Mouse (Mus musculus): ENCODE measurements around the gene Atp1a2. TPM values are rescaled to one million over a fixed set of nuclear protein-coding genes. Genes with fewer than 3 reads are reported as not detected.

Atp1a2 gene
- polyA plus RNA-seq, 2 experiments = 1.8 to 11.3 TPM

GRCm38 (mm10) chr1:172313613-172314411 lies 15.9 kb upstream of the Atp1a2 start:
- DNase-seq (ENCODE audit: low spot score) (no peak), ATAC-seq (ENCODE audit: low FRiP score, low read depth) (no peak)
- Histone ChIP-seq H3K27ac (replicated peaks; ENCODE audit: low read depth, low read length) (no peak overlapping the region), H3K27me3 (ENCODE audit: control insufficient read depth, insufficient read depth, low read length) (no peaks in the 10 kb centered on the region), H3K9ac (ENCODE audit: low read depth, low read length, severe bottlenecking) (0 out of 2 replicates have a peak overlapping the region, but pooled peaks have one; percentile 59), H3K9me3 (ENCODE audit: control insufficient read depth, low read length) (no peaks in the 10 kb centered on the region), H3K4me3 (replicated peaks; ENCODE audit: low read length) (no peak overlapping the region), H3K4me1 (ENCODE audit: control insufficient read depth, insufficient read depth, low read length) (peaks cover 23% of the 10 kb centered on the region), H3K4me2 (replicated peaks; ENCODE audit: low read depth, low read length, severe bottlenecking) (peak overlapping the region; percentile 96; the same call in 1 of the 2 replicates), H3K36me3 (ENCODE audit: control insufficient read depth, insufficient read depth, low read length) (peaks cover 16% of the 10 kb centered on the region)
- no peak for TF ChIP-seq POLR2A (IDR thresholded peaks at IDR 0.05; ENCODE audit: borderline replicate concordance, extremely low read depth, insufficient read depth, insufficient read length)
- WGBS = 79% methylated on average over 10 of the region's 10 CpGs

GRCm38 (mm10) chr1:172312768-172313561 lies 15.1 kb upstream of the Atp1a2 start:
- Histone ChIP-seq H3K27me3 (ENCODE audit: control insufficient read depth, insufficient read depth, low read length) (no peaks in the 10 kb centered on the region), H3K4me3 (replicated peaks; ENCODE audit: low read length) (peak overlapping the region; percentile 66), H3K9ac (ENCODE audit: low read depth, low read length, severe bottlenecking) (peak overlapping the region; percentile 59), H3K27ac (replicated peaks; ENCODE audit: low read depth, low read length) (no peak overlapping the region), H3K9me3 (ENCODE audit: control insufficient read depth, low read length) (no peaks in the 10 kb centered on the region), H3K36me3 (ENCODE audit: control insufficient read depth, insufficient read depth, low read length) (peaks cover 8% of the 10 kb centered on the region; the same call in 1 of the 2 replicates), H3K4me1 (ENCODE audit: control insufficient read depth, insufficient read depth, low read length) (peaks cover 23% of the 10 kb centered on the region), H3K4me2 (replicated peaks; ENCODE audit: low read depth, low read length, severe bottlenecking) (peak overlapping the region; percentile 96)
- WGBS = 13% methylated on average over 16 of the region's 16 CpGs
- ATAC-seq (ENCODE audit: low FRiP score, low read depth) (no peak), DNase-seq (ENCODE audit: low spot score) (no peak)
- TF ChIP-seq POLR2A (IDR thresholded peaks at IDR 0.05; ENCODE audit: borderline replicate concordance, extremely low read depth, insufficient read depth, insufficient read length) = no peak

GRCm38 (mm10) chr1:172311921-172312767 lies 14.3 kb upstream of the Atp1a2 start:
- peak overlapping the region; percentile 66 for H3K4me3 ChIP-seq (replicated peaks; ENCODE audit: low read length)
- H3K9me3 ChIP-seq (ENCODE audit: control insufficient read depth, low read length) = no peaks in the 10 kb centered on the region
- peaks cover 26% of the 10 kb centered on the region for H3K4me1 ChIP-seq (ENCODE audit: control insufficient read depth, insufficient read depth, low read length)
- 0 out of 2 replicates have a peak, but pooled peaks cover 1% of the 10 kb centered on the region for H3K36me3 ChIP-seq (ENCODE audit: control insufficient read depth, insufficient read depth, low read length)
- H3K4me2 ChIP-seq (replicated peaks; ENCODE audit: low read depth, low read length, severe bottlenecking) = peak overlapping the region; percentile 96
- no peaks in the 10 kb centered on the region for H3K27me3 ChIP-seq (ENCODE audit: control insufficient read depth, insufficient read depth, low read length)
- peak overlapping the region; percentile 90 for H3K27ac ChIP-seq (replicated peaks; ENCODE audit: low read depth, low read length)
- peak overlapping the region; percentile 61 for H3K9ac ChIP-seq (ENCODE audit: low read depth, low read length, severe bottlenecking)
- 0 out of 2 replicates have a peak, but pooled peaks have one; percentile 17 for TF ChIP-seq POLR2A (IDR thresholded peaks at IDR 0.05; ENCODE audit: borderline replicate concordance, extremely low read depth, insufficient read depth, insufficient read length)
- peak; percentile 85 for DNase-seq (ENCODE audit: low spot score)
- ATAC-seq (ENCODE audit: low FRiP score, low read depth) = peak; percentile 76
- WGBS = 0% methylated on average over 30 of the region's 55 CpGs

GRCm38 (mm10) chr1:172311248-172311906 lies 13.5 kb upstream of the Atp1a2 start:
- 3% methylated on average over 23 of the region's 23 CpGs for WGBS
- DNase-seq (ENCODE audit: low spot score) (peak; percentile 67), ATAC-seq (ENCODE audit: low FRiP score, low read depth) (peak; percentile 45)
- H3K4me2 ChIP-seq (replicated peaks; ENCODE audit: low read depth, low read length, severe bottlenecking) = peak overlapping the region; percentile 96
- peaks cover 26% of the 10 kb centered on the region for H3K4me1 ChIP-seq (ENCODE audit: control insufficient read depth, insufficient read depth, low read length)
- peak overlapping the region; percentile 61 for H3K9ac ChIP-seq (ENCODE audit: low read depth, low read length, severe bottlenecking)
- H3K27me3 ChIP-seq (ENCODE audit: control insufficient read depth, insufficient read depth, low read length) = no peaks in the 10 kb centered on the region
- H3K27ac ChIP-seq (replicated peaks; ENCODE audit: low read depth, low read length) = peak overlapping the region; percentile 90
- TF ChIP-seq POLR2A (IDR thresholded peaks at IDR 0.05; ENCODE audit: borderline replicate concordance, extremely low read depth, insufficient read depth, insufficient read length) = no peak
- H3K4me3 ChIP-seq (replicated peaks; ENCODE audit: low read length) = peak overlapping the region; percentile 66
- H3K36me3 ChIP-seq (ENCODE audit: control insufficient read depth, insufficient read depth, low read length) = no peaks in the 10 kb centered on the region
- no peaks in the 10 kb centered on the region for H3K9me3 ChIP-seq (ENCODE audit: control insufficient read depth, low read length)
